Mouse (Mus musculus) embryonic fibroblast, embryonic 13.5 days (primary cell): Measurements from ENCODE around the gene Vps13d. TPM values are rescaled to one million over a fixed set of nuclear protein-coding genes. Genes with fewer than 3 reads are reported as not detected.

Experiments
- H3K27ac ChIP-seq: 2 replicates; pipeline ENCODE4 v1.5.1; 2012; ENCODE audit warnings: low read length, control low read depth, inconsistent platforms; ENCODE audit not compliant: insufficient read depth
- H3K4me1 ChIP-seq: 2 replicates; pipeline ENCODE4 v1.6.1; 2011; ENCODE audit warnings: low read length; ENCODE audit not compliant: control insufficient read depth, insufficient read depth
- H3K4me3 ChIP-seq: 2 replicates; pipeline ENCODE4 v1.5.1; 2011; ENCODE audit warnings: mild to moderate bottlenecking, control low read depth, low read length; ENCODE audit not compliant: insufficient read depth
- CTCF ChIP-seq: IDR thresholded peaks from 2 replicates; pipeline ENCODE4 v1.5.1; 2011; ENCODE audit warnings: mild to moderate bottlenecking, control low read depth, low read length, moderate library complexity, borderline replicate concordance; ENCODE audit not compliant: insufficient read depth
- POLR2A ChIP-seq: IDR thresholded peaks from 2 replicates; pipeline ENCODE4 v1.6.1; 2011; ENCODE audit warnings: low read depth, mild to moderate bottlenecking, control low read depth, low read length, moderate library complexity
- polyA plus RNA-seq: library from polyadenylated mRNA; stranded (reverse); fragments of >200 nt; gene quantifications from 2 replicates; pipeline ENCODE4 v1.2.4, GENCODE M21; 2011; ENCODE audit warnings: low read depth; ENCODE audit not compliant: missing spikeins, insufficient read length

Gene Vps13d
- polyA plus RNA-seq = 19.4 and 28.9 TPM in 2 replicates

DNA sequence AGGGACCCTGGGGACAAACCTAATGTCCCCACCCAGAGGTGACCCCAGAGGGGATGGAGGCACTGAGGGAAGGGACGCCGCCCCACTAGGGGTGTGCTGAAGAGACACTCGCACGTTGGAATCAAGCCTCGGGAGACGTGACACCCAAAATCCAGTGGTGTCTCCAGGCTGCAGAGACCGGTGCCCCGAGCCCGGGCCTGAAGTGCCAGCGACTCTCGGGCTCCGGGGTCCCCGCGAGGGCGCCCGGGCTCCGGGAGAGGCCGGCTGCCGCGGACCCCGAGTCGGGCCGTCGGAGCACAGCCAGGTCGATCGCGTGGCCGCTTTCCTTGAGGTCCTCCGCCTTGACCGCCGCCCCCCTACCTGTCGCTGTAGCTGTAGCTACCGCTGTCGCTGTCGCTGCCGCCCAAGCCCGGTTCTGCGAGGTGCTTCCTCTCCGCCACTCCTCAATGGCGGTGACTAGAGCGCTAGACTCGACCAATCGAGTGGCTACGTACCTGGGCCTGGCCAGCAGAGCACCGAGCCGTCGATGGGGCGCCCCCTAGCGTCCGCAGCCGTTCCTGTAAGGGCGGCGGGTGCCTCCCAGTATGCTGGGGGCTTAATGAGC lies at the start of gene Vps13d:
Gene Vps13d, minus strand, starts transcription at position 447 of the 604 bp plus-strand sequence.
- TF ChIP-seq CTCF (peak; percentile 89), POLR2A (peak; percentile 95)
- no peak within 1 kb of the TSS; the same call in 1 of the 2 replicates for H3K27ac ChIP-seq
- no peaks in the 10 kb centered on the region for H3K4me1 ChIP-seq

DNA sequence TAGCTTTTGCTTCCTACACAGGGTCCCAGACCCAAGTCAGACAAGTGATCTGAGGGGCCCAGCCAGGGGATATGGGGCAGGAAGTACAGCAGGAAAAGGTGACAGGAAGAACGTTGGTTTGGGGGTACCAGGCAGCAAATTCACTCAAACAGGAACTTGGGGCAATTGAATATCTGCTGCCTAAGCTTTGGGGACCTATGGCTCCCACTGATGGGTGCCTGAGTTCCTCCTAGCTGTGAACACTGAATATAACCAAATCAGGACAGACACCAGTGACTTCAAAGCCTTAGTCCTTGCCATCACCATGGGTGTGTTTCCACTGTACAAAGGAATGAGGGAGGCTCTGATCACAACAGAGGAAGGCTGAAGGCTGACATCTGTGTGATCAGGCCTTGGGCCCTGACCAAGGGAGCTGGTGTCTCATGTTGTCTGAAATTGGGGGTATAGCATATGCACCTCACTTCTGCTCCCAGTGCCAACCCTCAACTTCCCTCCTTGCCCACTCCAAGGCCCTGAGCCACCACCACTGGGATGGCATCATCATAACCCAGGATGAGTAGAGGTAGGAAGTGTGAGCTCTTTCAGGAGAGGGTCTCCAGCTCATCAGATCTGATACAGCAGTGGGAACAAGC lies 48.0 kb upstream of the Vps13d start:
- peaks cover 10% of the 10 kb centered on the region; the same call in 1 of the 2 replicates for H3K4me1 ChIP-seq
- no peak overlapping the region; the same call in 1 of the 2 replicates for H3K27ac ChIP-seq
- H3K4me3 ChIP-seq = no peak overlapping the region
- TF ChIP-seq CTCF (no peak), POLR2A (no peak)

More for the DNA sequence above, at the start of gene Vps13d:
- peak within 1 kb of the TSS; percentile 72 for H3K4me3 ChIP-seq

GRCm38 (mm10) chr4:145240723-145241231 lies 46.0 kb upstream of the Vps13d start:
- Histone ChIP-seq H3K4me1 (peaks cover 10% of the 10 kb centered on the region; the same call in 1 of the 2 replicates), H3K4me3 (no peak overlapping the region), H3K27ac (peak overlapping the region; percentile 83)
- TF ChIP-seq POLR2A = no peak
- no peak for TF ChIP-seq CTCF

DNA sequence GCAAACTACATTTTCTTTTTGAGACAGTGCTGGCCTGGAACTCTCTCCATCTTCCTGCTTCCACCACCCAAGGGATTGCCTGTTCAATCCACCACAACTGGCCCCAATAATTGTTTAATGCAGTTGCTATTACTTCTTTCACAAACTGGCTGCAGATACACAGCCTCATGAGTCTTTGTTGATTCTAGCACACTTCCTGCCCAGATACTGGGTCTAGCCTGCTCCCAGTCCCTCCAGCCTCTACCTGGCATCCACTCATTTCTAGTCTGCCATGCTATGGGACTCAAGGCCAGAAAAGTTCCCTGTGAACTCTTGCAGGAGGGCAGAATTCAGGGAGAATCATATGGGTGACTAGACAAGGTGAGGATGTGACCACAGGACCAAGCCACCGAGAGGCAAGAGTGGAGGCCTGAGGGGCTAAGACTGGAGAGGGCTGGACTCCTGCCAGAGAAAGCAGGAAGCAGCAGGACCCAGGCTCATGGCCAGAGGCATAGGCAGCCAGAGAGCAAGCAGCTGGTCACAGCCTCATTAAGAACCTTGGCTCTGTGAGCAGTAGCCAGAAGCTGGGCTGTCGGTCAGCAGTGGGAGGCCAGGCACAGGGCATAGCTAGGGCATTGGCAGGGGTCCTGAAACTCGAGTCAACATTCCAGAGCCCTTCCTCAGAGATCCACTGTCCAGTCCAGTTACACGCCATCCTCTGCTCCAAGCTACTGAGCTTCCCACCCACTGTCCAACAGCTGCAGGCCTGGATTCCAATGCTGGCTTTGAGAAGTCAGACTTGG lies 44.4 kb upstream of the Vps13d start:
- Histone ChIP-seq H3K4me3 (no peak overlapping the region), H3K4me1 (peaks cover 10% of the 10 kb centered on the region; the same call in 1 of the 2 replicates), H3K27ac (peak overlapping the region; percentile 83)
- TF ChIP-seq CTCF = no peak
- TF ChIP-seq POLR2A = no peak

- Histone ChIP-seq H3K4me1 (peaks cover 15% of the 10 kb centered on the region; the same call in 1 of the 2 replicates), H3K4me3 (no peak overlapping the region), H3K27ac (no peak overlapping the region)
- no peak for TF ChIP-seq CTCF
Measured at GRCm38 (mm10) chr4:145236027-145236426, 41.2 kb upstream of the Vps13d start.

GRCm38 (mm10) chr4:145233487-145234228 lies 38.9 kb upstream of the Vps13d start:
- H3K4me3 ChIP-seq = no peak overlapping the region
- no peak for TF ChIP-seq CTCF
- TF ChIP-seq POLR2A = no peak
- H3K27ac ChIP-seq = peak overlapping the region; percentile 45
- H3K4me1 ChIP-seq = peaks cover 19% of the 10 kb centered on the region

GRCm38 (mm10) chr4:145231732-145232131 lies 36.9 kb upstream of the Vps13d start:
- TF ChIP-seq POLR2A (no peak), CTCF (no peak)
- no peak overlapping the region for H3K4me3 ChIP-seq
- no peak overlapping the region for H3K27ac ChIP-seq
- H3K4me1 ChIP-seq = peaks cover 19% of the 10 kb centered on the region

GRCm38 (mm10) chr4:145230647-145231046 lies 35.8 kb upstream of the Vps13d start:
- peaks cover 17% of the 10 kb centered on the region for H3K4me1 ChIP-seq
- no peak for TF ChIP-seq POLR2A
- no peak for TF ChIP-seq CTCF
- H3K4me3 ChIP-seq = no peak overlapping the region
- H3K27ac ChIP-seq = no peak overlapping the region
